Mouse (Mus musculus): ENCODE measurements around the gene Rnaseh2a. TPM values are rescaled to one million over a fixed set of nuclear protein-coding genes. Genes with fewer than 3 reads are reported as not detected.

Rnaseh2a gene
- 113 and 121 TPM in 2 replicates for polyA plus RNA-seq (2014; fragmentation: Nextera tagmentation; extraction: Ambion mirVana)

- DNase-seq (ENCODE audit: low spot score, missing footprints) (peak; percentile 99), ATAC-seq (ENCODE audit: low FRiP score) (peak; percentile 75)
- Histone ChIP-seq H3K27me3 (ENCODE audit: control insufficient read depth, insufficient read depth, low read length) (no peaks in the 10 kb centered on the region), H3K9me3 (ENCODE audit: control insufficient read depth, low read length) (no peaks in the 10 kb centered on the region), H3K4me3 (ENCODE audit: low read depth, low read length) (peak within 1 kb of the TSS; percentile 71), H3K36me3 (ENCODE audit: control insufficient read depth, insufficient read depth, low read length) (0 out of 2 replicates have a peak, but pooled peaks cover 3% of the 10 kb centered on the region), H3K27ac (ENCODE audit: low read depth, low read length) (peak within 1 kb of the TSS; percentile 57), H3K4me1 (ENCODE audit: control insufficient read depth, insufficient read depth, low read length) (peaks cover 24% of the 10 kb centered on the region), H3K4me2 (peak within 1 kb of the TSS; percentile 85), H3K9ac (ENCODE audit: low read length) (peak within 1 kb of the TSS; percentile 99)
- under 1% methylated on average over 56 of the region's 56 CpGs for WGBS
Measured at GRCm38 (mm10) chr8:84969241-84970134, at the start of gene Rnaseh2a, which contains the start of the genes Gm49661 and Prdx2. Gene Rnaseh2a, minus strand, starts transcription at chr8:84969767. Gene Gm49661, minus strand, starts transcription at chr8:84969433. Gene Prdx2, plus strand, starts transcription at chr8:84969587.

GRCm38 (mm10) chr8:85017209-85017608 lies 47.6 kb upstream of the Rnaseh2a start:
- H3K4me1 ChIP-seq (ENCODE audit: control insufficient read depth, insufficient read depth, low read length): no peaks in the 10 kb centered on the region
- peaks cover 15% of the 10 kb centered on the region for H3K36me3 ChIP-seq (ENCODE audit: control insufficient read depth, insufficient read depth, low read length)
- ATAC-seq (ENCODE audit: low FRiP score): no peak
- peak; percentile 71 for DNase-seq (ENCODE audit: low spot score, missing footprints)
- H3K9ac ChIP-seq (ENCODE audit: low read length): no peak overlapping the region
- H3K27ac ChIP-seq (ENCODE audit: low read depth, low read length): no peak overlapping the region
- WGBS: 24% methylated on average over 5 of the region's 5 CpGs
- H3K4me3 ChIP-seq (ENCODE audit: low read depth, low read length): no peak overlapping the region
- H3K9me3 ChIP-seq (ENCODE audit: control insufficient read depth, low read length): no peaks in the 10 kb centered on the region
- peaks cover 4% of the 10 kb centered on the region; the same call in 1 of the 2 replicates for H3K27me3 ChIP-seq (ENCODE audit: control insufficient read depth, insufficient read depth, low read length)
- no peak overlapping the region for H3K4me2 ChIP-seq

DNA sequence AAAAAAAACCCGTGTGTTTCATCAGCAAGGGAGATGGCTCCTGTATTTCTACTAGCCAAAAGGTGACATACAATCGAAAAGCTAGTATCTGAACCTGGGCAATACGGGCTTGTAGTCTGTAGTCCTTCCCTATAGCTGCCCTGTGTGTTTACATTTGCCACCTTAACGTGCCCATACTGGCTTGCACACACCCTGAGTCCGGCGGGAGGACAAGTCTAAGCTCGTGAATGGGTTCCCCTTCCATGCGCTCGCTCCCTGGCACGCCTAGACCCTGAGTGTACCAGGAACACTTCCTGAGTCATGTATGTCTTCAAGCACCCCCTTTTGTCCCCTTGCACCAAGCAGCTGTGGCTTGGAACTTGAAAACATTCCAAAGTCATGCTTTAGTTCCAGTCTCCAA lies 47.2 kb upstream of the Rnaseh2a start:
- H3K4me1 ChIP-seq (ENCODE audit: control insufficient read depth, insufficient read depth, low read length): no peaks in the 10 kb centered on the region
- H3K9me3 ChIP-seq (ENCODE audit: control insufficient read depth, low read length): no peaks in the 10 kb centered on the region
- no peak overlapping the region for H3K4me3 ChIP-seq (ENCODE audit: low read depth, low read length)
- peaks cover 13% of the 10 kb centered on the region for H3K36me3 ChIP-seq (ENCODE audit: control insufficient read depth, insufficient read depth, low read length)
- no peak overlapping the region for H3K27ac ChIP-seq (ENCODE audit: low read depth, low read length)
- ATAC-seq (ENCODE audit: low FRiP score) (no peak), DNase-seq (ENCODE audit: low spot score, missing footprints) (peak; percentile 69)
- no peak overlapping the region for H3K9ac ChIP-seq (ENCODE audit: low read length)
- H3K27me3 ChIP-seq (ENCODE audit: control insufficient read depth, insufficient read depth, low read length): peaks cover 5% of the 10 kb centered on the region; the same call in 1 of the 2 replicates
- 69% methylated on average over 10 of the region's 10 CpGs for WGBS
- no peak overlapping the region for H3K4me2 ChIP-seq

- DNase-seq (ENCODE audit: low spot score, missing footprints) (no peak), ATAC-seq (ENCODE audit: low FRiP score) (no peak)
- H3K4me3 ChIP-seq (ENCODE audit: low read depth, low read length): peak within 1 kb of the TSS; percentile 22
- H3K4me1 ChIP-seq (ENCODE audit: control insufficient read depth, insufficient read depth, low read length): peaks cover 3% of the 10 kb centered on the region; the same call in 1 of the 2 replicates
- H3K4me2 ChIP-seq: peak within 1 kb of the TSS; percentile 57
- no peak within 1 kb of the TSS for H3K27ac ChIP-seq (ENCODE audit: low read depth, low read length)
- peaks cover 19% of the 10 kb centered on the region for H3K27me3 ChIP-seq (ENCODE audit: control insufficient read depth, insufficient read depth, low read length)
- H3K9ac ChIP-seq (ENCODE audit: low read length): peak within 1 kb of the TSS; percentile 62
- H3K9me3 ChIP-seq (ENCODE audit: control insufficient read depth, low read length): no peaks in the 10 kb centered on the region
- WGBS: 39% methylated on average over 2 of the region's 2 CpGs
- peaks cover 11% of the 10 kb centered on the region; the same call in 1 of the 2 replicates for H3K36me3 ChIP-seq (ENCODE audit: control insufficient read depth, insufficient read depth, low read length)
Measured at GRCm38 (mm10) chr8:85014431-85014830, 44.9 kb upstream of the Rnaseh2a start, which contains the start of gene Best2. Gene Best2, minus strand, starts transcription at chr8:85014531.

DNA sequence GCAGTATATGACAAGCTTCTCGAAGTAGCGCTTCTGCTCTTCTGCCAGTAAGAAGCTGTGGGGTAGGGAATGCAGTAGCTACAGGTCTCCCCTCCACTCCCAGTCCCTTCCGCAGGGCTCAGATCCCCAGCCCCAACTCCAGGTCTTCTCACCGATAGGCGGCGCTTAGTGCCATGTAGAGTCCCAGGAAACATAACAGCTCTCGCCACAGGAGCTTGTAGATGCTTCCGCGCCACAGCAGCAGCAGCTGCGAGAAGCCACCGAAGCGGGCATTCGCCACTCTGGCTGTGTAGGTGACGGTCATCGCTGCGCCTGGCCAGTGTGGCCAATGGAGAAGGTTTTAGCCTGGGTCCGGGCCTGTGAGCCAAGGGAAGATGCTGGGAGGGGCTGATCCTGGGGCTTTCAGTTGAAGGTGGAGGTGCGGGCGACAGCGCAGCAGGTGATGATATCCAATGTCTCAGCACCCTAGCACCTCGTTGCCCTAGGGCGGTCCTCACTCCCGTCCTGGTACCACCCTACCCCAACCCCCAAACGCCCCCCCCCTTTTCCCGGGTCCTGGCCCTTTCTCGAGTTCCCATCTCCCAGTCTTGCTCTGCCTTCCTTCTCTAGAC lies 43.8 kb upstream of the Rnaseh2a start:
- peak overlapping the region; percentile 57 for H3K4me2 ChIP-seq
- peaks cover 3% of the 10 kb centered on the region; the same call in 1 of the 2 replicates for H3K4me1 ChIP-seq (ENCODE audit: control insufficient read depth, insufficient read depth, low read length)
- H3K9ac ChIP-seq (ENCODE audit: low read length): peak overlapping the region; percentile 62
- H3K27ac ChIP-seq (ENCODE audit: low read depth, low read length): no peak overlapping the region
- DNase-seq (ENCODE audit: low spot score, missing footprints): peak; percentile 94
- peak; percentile 77 for ATAC-seq (ENCODE audit: low FRiP score)
- no peaks in the 10 kb centered on the region for H3K9me3 ChIP-seq (ENCODE audit: control insufficient read depth, low read length)
- H3K4me3 ChIP-seq (ENCODE audit: low read depth, low read length): peak overlapping the region; percentile 22
- peaks cover 5% of the 10 kb centered on the region; the same call in 1 of the 2 replicates for H3K36me3 ChIP-seq (ENCODE audit: control insufficient read depth, insufficient read depth, low read length)
- 8% methylated on average over 26 of the region's 26 CpGs for WGBS
- H3K27me3 ChIP-seq (ENCODE audit: control insufficient read depth, insufficient read depth, low read length): peaks cover 22% of the 10 kb centered on the region

- Histone ChIP-seq H3K36me3 (ENCODE audit: control insufficient read depth, insufficient read depth, low read length) (no peaks in the 10 kb centered on the region), H3K4me2 (no peak overlapping the region), H3K4me1 (ENCODE audit: control insufficient read depth, insufficient read depth, low read length) (peaks cover 3% of the 10 kb centered on the region; the same call in 1 of the 2 replicates), H3K27me3 (ENCODE audit: control insufficient read depth, insufficient read depth, low read length) (peaks cover 22% of the 10 kb centered on the region), H3K9ac (ENCODE audit: low read length) (no peak overlapping the region), H3K27ac (ENCODE audit: low read depth, low read length) (no peak overlapping the region), H3K9me3 (ENCODE audit: control insufficient read depth, low read length) (no peaks in the 10 kb centered on the region), H3K4me3 (ENCODE audit: low read depth, low read length) (no peak overlapping the region)
- 15% methylated on average over 28 of the region's 28 CpGs for WGBS
- ATAC-seq (ENCODE audit: low FRiP score) (no peak), DNase-seq (ENCODE audit: low spot score, missing footprints) (no peak)
Measured at GRCm38 (mm10) chr8:85011242-85011641, 41.7 kb upstream of the Rnaseh2a start.

DNA sequence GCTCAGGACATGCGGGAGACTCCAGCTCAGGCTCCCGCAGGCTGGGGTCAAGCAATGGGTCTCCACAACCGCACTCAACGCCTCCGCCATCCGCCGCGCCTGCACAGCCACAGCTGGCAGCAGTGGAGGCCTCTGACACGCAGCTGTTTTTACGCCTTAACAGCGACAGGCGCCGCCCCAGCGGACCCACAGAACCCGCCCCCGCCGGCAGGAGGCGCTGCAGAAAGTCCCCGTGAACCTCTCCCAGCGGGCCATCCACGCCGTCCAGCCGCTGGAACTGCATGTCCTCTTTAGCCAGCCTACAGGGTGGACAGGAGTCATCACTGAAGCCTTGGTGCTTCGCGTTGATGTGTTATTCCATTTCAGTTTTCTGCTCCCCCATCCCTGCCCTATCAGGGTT lies 38.1 kb upstream of the Rnaseh2a start:
- no peak overlapping the region for H3K9ac ChIP-seq (ENCODE audit: low read length)
- H3K36me3 ChIP-seq (ENCODE audit: control insufficient read depth, insufficient read depth, low read length): no peaks in the 10 kb centered on the region
- H3K4me2 ChIP-seq: no peak overlapping the region
- no peak overlapping the region for H3K4me3 ChIP-seq (ENCODE audit: low read depth, low read length)
- peaks cover 3% of the 10 kb centered on the region; the same call in 1 of the 2 replicates for H3K4me1 ChIP-seq (ENCODE audit: control insufficient read depth, insufficient read depth, low read length)
- H3K9me3 ChIP-seq (ENCODE audit: control insufficient read depth, low read length): no peaks in the 10 kb centered on the region
- peak; percentile 84 for DNase-seq (ENCODE audit: low spot score, missing footprints)
- ATAC-seq (ENCODE audit: low FRiP score): no peak
- no peak overlapping the region for H3K27ac ChIP-seq (ENCODE audit: low read depth, low read length)
- WGBS: 19% methylated on average over 25 of the region's 25 CpGs
- peaks cover 18% of the 10 kb centered on the region for H3K27me3 ChIP-seq (ENCODE audit: control insufficient read depth, insufficient read depth, low read length)

DNA sequence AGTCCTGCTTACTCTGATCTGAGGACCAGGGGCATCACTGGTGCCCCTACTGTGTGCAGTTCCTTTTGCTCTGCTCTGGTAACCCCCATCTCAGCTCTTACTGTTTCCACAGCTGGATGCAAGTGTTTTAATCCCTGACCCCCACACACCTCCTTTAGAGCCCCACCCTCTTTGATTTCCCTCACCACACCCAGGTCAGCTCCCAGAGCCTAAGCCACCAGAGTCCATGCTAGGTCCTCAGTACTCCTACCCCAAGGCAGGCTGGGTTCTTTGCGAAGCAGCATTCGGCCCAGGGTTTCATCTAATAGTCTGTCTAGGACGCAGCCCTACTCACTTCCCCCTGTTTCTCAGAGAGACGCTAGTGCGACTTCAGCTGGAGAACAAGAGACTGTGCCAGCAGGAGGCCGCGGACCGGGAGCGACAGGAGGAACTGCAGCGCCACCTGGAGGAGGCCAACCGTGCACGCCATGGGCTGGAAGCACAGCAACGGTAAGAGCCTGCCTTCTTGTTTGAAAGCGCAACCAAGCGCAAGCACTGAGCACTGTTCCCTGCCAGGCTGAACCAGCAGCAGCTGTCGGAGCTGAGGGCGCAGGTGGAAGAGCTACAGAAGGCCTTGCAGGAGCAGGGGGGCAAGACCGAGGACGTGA lies 28.2 kb upstream of the Rnaseh2a start:
- H3K4me1 ChIP-seq (ENCODE audit: control insufficient read depth, insufficient read depth, low read length): peaks cover 6% of the 10 kb centered on the region; the same call in 1 of the 2 replicates
- WGBS: 4% methylated on average over 19 of the region's 19 CpGs
- ATAC-seq (ENCODE audit: low FRiP score) (peak; percentile 86), DNase-seq (ENCODE audit: low spot score, missing footprints) (peak; percentile 98)
- H3K27me3 ChIP-seq (ENCODE audit: control insufficient read depth, insufficient read depth, low read length): 0 out of 2 replicates have a peak, but pooled peaks cover 4% of the 10 kb centered on the region
- H3K27ac ChIP-seq (ENCODE audit: low read depth, low read length): no peak overlapping the region
- no peaks in the 10 kb centered on the region for H3K9me3 ChIP-seq (ENCODE audit: control insufficient read depth, low read length)
- H3K9ac ChIP-seq (ENCODE audit: low read length): peak overlapping the region; percentile 48
- no peak overlapping the region for H3K4me3 ChIP-seq (ENCODE audit: low read depth, low read length)
- H3K36me3 ChIP-seq (ENCODE audit: control insufficient read depth, insufficient read depth, low read length): no peaks in the 10 kb centered on the region
- H3K4me2 ChIP-seq: peak overlapping the region; percentile 37
